Comparison of ENCODE assay signal across 19 mouse cellular contexts in genomic region chr12:70767959-70768358, GRCm38 (mm10). TPM values are rescaled to one million over a fixed set of nuclear protein-coding genes. Genes with fewer than 3 reads are reported as not detected.
DNase-seq lines count a peak whose midpoint lies in the region; ATAC-seq and TF ChIP-seq lines count a peak whose summit lies in the region.
"Had no signal": no experiment of that assay in that cellular context is flagged by ENCODE, and none has a peak within 500 bp of the region (broad histone marks: within the 10 kb centered on the region; RNA-seq: fewer than 3 reads in every experiment).

No protein-coding gene starts in this region.

- H3K27me3 ChIP-seq in lung, embryonic 14.5 days (ENCODE audit: insufficient read depth, low read length): no peaks in the 10 kb centered on the region
- H3K27me3 ChIP-seq: forebrain, embryonic 15.5 days had no signal

- H3K4me2 ChIP-seq in lung, embryonic 14.5 days: no peak overlapping the region
- H3K4me2 ChIP-seq: forebrain, embryonic 15.5 days; liver, embryonic 11.5 days had no signal

- peak; percentile 20; the same call in 1 of the 2 replicates for TF ChIP-seq CTCF in lung, embryonic 14.5 days (IDR thresholded peaks at IDR 0.05; ENCODE audit: low read depth)
- TF ChIP-seq CTCF in gastrocnemius, adult 2 months (IDR thresholded peaks at IDR 0.05): no peak

- H3K36me3 ChIP-seq in lung, embryonic 14.5 days (ENCODE audit: insufficient read depth): no peaks in the 10 kb centered on the region
- H3K36me3 ChIP-seq: embryonic facial prominence, embryonic 10.5 days; forebrain, embryonic 15.5 days had no signal

- no peak for ATAC-seq in lung, embryonic 14.5 days (ENCODE audit: insufficient read depth)
- ATAC-seq: forebrain, embryonic 15.5 days; hindbrain, embryonic 16.5 days; midbrain, embryonic 16.5 days had no signal

- H3K9me3 ChIP-seq in lung, embryonic 14.5 days (ENCODE audit: low read depth, low read length): no peaks in the 10 kb centered on the region
- H3K9me3 ChIP-seq: embryonic facial prominence, embryonic 10.5 days; forebrain, embryonic 15.5 days had no signal

- H3K27ac ChIP-seq in lung, embryonic 14.5 days (ENCODE audit: low read depth): no peak overlapping the region
- no peak overlapping the region for H3K27ac ChIP-seq in gastrocnemius, adult 2 months
- H3K27ac ChIP-seq: embryonic facial prominence, embryonic 10.5 days; forebrain, embryonic 15.5 days had no signal

- intact Hi-C loops in gastrocnemius, adult 2 months (cut with DNase I): no loop called here

- H3K9ac ChIP-seq in lung, embryonic 14.5 days: no peak overlapping the region
- H3K9ac ChIP-seq: forebrain, embryonic 15.5 days had no signal

- no peak for DNase-seq in lung, embryonic 14.5 days
- no peak for DNase-seq in lung, postnatal 10 days
- DNase-seq in MEL-GATA-1-ER (ENCODE audit: extremely low read depth, low read depth): peak; percentile 15
- DNase-seq in induced T-regulatory cell, adult 2 months (ENCODE audit: low read depth): peak; percentile 16
- peak; percentile 55 for DNase-seq in thymus, postnatal 4 days
- no peak for DNase-seq in embryo, embryonic 9.5 days (ENCODE audit: extremely low spot score)
- no peak for DNase-seq in gastrocnemius, adult 2 months
- DNase-seq: cerebellum, postnatal 10 days; heart, postnatal 10 days; kidney, adult 18-20 months; kidney, postnatal 14 days; layer of hippocampus, adult 9-11 months; right cerebral cortex, postnatal 14 days had no signal

- 39% methylated on average over 4 of the region's 4 CpGs for WGBS in lung, embryonic 14.5 days

- no peaks in the 10 kb centered on the region for H3K4me1 ChIP-seq in lung, embryonic 14.5 days (ENCODE audit: insufficient read depth)
- H3K4me1 ChIP-seq: forebrain, embryonic 15.5 days had no signal

- no peak overlapping the region for H3K4me3 ChIP-seq in lung, embryonic 14.5 days (ENCODE audit: low read depth, low read length)
- no peak overlapping the region for H3K4me3 ChIP-seq in gastrocnemius, adult 2 months
- H3K4me3 ChIP-seq: embryonic facial prominence, embryonic 10.5 days; erythroblast, embryonic 14.5 days; forebrain, embryonic 15.5 days had no signal

RNA-seq across cellular contexts. Expression of gene Frmd6, which starts 57.4 kb away (rescaled TPM):
- 40.4 and 42.8 TPM in 2 replicates for polyA plus RNA-seq in lung, embryonic 14.5 days (2014; fragmentation: Nextera tagmentation; extraction: Ambion mirVana)
- 10 to 100 TPM in 1 of 2 experiments, 1 to 10 TPM in 1; 9.8 to 14.2 TPM for total RNA-seq in gastrocnemius, adult 2 months (2021)

Comparison
In these comparisons a context has a peak if more than half of its experiments do, and no peak if none do; other contexts are left out.
1. DNase-seq: peak in MEL-GATA-1-ER (single experiment), induced T-regulatory cell, adult 2 months (single experiment) and thymus, postnatal 4 days (single experiment); none in lung, embryonic 14.5 days (single experiment), lung, postnatal 10 days (single experiment), embryo, embryonic 9.5 days (single experiment) and gastrocnemius, adult 2 months (single experiment).